Mouse (Mus musculus) MN1 (cell line): ENCODE results near the gene Brd7.

ENCODE experiments used
- DNase-seq: peaks from one replicate; pipeline ENCODE4 v3.0.0-alpha.2; 2016; ENCODE audit warnings: low spot score

Gene Brd7

DNA sequence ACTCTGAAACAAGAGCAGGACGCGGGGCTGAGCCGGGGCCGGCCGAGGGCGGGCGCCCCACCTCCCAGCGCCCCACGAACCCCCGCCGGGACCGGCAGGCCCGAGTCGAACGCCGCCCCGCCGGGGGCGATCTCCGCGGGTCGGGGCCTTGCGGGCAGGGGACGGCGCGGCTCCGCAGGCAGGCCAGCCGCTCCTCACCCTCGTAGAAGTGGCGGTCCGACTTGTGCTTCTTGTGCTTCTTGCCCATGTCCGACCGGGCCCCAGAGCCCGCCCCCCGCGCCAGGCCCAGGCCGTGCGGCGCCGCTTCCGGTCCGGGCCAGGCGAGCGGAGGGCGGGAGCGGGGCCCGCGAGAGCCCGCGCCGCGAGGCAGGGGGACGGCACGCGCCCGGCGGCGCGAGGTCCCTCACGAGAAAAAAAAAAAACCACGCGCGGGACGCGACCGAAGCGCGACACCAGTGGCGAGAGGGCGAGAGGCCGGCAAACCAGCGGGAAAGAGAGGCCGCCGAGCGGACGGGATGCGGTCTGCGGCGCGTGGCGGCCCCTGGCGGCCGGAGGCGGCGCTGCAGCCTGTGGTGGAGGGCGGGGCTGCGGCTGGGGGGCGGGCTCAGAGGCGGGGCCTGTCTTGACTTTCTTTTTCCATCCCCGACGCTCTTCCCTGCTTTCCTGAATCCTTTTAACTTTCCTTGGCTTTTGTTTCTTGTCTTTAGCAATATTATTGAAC, at the start of gene Brd7:
Gene Brd7 (minus strand): TSS at position 487 of the 721 bp plus-strand sequence.
- DNase-seq = peak; percentile 88

DNA sequence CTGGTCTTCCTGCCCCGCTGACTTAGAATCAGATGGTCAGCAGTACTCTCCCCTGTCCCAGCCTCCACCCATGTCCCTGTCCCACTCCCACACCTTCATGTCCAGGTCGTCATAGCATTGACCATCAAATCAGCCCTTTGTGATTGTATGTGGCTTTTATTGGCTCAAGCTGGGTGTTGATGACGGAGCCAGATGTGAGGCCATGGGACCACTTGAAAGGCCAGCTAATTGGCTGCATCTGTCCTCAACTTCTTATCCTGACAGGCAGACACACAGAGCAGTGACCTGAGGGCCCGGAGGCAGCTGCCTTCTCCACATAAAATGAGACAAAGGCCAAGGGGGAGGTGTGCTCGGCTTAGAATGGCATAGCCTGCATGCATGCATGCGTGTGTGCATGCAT, 49.5 kb upstream of the Brd7 start:
- no peak for DNase-seq

DNA sequence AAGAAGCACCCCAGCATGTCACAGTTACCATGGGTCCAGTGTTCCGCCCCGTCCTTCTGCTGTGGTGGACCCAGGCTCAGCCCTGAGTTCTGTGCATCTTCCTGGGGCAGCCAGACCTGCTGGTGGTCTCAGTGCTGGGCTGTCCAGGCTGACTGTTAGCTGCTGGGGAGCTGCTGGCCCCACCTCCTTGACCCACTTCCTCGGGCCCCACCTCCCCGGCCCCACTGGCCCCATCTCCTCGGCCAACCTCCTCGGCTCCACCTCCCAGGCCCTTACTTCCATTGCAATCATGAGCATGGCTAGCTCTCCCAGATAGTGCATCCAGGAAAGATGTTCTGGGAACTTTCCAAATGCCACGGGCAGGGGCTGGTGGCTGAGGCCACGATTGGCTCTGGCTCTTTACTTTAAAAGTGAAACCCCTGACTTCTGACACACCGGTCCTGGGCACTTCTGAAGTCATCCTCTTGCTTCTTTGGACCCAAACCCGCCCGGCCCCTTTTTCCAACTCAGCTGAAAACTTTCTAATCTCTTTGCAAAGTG, 47.5 kb upstream of the Brd7 start:
- DNase-seq = no peak

DNA sequence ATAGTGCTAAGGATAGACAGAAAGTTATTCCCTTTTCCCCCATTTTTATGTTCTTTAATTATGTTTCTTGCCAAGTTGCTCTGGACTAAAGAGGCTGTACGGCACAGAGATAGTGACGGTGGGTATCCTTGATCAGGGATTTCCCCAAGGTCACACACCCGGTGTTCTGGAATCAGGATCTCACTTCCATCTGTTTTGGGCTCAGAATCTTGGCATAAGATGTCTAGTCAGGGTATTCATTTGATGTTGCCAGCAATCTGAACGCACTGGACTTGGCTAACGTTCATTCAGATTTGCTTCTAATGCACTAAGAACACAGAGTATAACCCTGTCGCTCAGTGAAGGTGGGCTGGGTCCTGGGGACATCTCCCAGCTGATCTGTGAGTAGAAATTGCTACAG, 45.7 kb upstream of the Brd7 start:
- no peak for DNase-seq

DNA sequence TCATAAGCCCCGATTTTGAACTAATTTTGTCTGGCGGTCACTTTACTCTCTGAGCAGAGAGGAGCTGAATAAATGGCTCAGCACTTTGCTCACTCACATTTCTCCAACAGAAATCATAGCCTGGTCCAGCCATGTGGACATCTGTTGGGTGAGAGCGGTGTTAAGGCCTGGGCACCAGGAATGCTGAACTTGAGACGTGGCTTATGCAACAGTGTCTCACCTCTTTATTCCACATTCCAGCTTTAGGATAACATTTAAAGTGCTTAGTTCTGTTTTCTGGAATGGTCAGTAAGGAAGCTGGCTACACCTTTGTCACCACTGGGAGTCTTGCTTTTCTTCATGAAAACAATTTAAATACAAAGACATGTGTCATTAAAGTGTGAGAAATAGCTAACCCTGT, 36.1 kb upstream of the Brd7 start:
- DNase-seq = no peak

DNA sequence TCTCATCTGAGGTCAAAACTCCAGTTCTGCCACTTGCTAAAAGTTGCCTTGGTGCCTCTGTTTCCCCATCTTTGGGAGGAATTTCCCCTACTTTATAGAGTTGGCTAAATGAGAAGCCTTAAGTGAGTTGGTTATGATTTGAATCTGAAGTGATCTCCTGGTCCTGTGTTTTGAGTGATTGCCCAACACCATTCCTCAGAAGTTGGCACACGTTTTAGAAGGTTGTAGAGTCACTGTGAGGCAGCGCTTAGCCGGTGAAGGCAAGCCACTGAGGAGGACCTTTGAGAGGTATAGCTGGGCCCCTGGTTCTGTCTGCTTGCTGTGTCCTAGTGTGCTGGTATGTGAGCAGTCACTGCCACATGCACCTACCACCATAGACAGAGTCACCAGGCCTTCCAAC, 31.3 kb upstream of the Brd7 start:
- DNase-seq = no peak

DNA sequence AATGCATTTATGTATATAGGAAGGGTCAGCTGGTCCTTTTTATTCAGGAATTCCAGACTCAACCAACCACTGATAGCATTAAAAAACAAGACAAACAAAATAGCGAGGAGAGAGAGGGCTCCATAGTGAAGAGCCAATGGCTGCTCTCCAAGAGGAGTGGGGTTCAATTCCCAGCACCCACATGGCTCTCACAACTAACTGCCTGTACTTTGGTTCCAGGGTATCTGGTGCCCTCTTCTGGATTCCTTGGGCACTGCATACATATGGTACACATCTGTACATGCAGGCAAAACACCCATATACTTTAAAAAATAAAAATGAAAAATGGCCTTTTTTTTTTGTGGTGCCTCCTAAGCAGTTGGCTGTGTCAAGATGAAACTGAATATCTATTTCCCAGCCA, 28.8 kb upstream of the Brd7 start:
- DNase-seq = no peak

DNA sequence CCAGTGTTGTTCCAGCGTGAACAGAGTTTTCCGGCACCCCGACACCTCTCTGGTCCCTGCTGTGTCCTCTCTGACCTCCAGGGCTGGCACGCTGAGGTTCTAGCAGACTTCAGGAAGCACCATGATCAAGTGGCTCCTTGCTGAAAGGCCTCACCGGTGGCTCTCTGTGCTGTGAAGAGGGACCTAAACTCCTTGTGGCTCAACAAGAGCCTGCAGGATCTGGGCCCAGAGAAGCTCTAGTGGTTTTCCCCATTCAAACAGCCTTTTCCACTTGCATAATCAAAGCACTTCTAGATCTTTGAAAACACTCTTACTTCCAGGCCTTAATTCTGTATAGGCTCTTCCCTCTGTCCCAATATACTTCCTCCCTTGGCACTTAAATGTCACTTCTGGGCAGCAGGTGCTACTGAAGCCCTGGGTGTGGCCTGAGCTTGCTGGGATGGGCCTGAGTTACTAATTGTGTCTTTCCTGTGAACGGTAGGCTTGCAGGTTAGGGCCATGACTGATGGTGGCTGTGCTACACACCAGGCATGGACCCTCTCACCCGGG, 26.8 kb upstream of the Brd7 start:
- no peak for DNase-seq

DNA sequence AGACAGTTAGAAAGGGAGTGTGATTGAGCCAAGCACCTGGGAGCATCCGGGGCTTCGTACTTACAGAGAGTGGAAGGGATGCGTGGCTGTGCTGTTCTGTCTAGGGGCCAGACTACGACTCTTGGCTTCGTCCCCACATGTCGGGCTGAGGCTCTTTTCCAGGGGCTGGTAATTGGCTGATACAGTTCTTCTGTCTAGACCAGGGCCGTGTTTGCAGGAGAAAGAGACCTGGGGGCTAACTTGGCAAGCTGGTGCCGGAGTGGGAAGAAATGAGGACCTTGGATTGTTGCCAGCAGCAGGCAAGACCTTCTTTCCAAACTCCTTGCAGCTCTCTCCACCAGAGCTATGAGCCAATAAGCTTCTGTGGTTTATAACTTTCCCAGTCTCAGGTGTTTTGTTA, 25.9 kb upstream of the Brd7 start:
- no peak for DNase-seq

DNA sequence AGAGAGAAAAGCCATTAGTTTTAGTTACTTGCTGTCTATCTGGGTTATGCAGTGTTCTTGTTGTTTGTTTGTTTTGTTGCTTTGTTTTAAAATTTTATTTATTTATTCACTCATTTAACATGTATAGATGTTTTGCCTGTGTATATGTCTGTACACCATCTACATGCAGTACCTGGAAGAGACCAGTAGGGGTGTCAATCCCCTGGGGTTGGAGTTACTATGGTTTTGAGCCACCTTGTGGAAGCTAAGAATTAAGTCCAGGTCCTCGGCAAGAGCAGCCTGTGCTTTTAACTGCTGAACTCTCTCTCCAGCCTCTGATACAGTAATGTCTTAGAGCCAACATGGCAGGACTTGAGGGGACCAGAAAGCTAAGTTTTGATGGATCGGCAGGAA, 21.2 kb upstream of the Brd7 start:
- DNase-seq = no peak

DNA sequence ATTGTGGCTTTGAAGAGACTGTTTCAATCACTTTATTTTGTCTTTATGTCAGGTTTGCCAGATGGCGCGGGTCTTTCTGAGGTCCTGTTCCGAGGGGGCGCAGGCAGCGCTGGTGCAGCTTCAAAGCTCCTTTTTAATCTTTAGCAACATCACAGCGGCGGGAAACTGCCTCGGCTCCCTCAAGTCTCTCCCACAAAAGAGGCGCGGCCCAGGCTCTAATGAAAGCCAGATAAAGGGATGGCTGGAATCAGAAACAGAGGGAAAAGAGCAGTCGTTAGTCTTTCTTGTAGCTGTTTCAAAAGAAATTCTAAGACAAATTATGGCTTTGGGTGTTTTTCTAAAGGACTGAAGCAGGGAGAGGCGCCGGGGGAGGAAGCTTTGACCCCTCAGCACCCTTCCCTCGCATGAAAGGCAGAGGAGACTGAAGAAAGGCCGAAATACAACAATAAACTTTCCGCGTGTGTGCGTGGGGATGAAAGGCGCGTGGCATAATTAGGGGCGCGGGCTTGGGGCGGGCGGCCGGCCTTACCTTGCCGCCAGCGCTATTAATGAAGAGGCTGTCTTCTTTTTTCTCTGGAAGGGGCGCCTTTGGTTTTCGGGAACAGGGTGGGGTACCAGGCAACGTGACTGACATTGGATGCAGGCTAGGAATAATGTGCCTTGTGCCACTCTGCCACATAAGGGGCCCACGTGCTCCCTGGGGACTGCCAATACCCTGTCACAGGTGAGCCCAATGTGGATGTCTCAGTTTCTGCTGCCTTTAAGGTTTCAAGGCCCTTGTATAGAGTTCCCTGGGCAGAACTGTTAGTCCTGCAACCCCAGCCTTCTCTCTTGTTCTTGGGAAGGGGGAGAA, 20.5 kb upstream of the Brd7 start:
- DNase-seq = no peak

DNA sequence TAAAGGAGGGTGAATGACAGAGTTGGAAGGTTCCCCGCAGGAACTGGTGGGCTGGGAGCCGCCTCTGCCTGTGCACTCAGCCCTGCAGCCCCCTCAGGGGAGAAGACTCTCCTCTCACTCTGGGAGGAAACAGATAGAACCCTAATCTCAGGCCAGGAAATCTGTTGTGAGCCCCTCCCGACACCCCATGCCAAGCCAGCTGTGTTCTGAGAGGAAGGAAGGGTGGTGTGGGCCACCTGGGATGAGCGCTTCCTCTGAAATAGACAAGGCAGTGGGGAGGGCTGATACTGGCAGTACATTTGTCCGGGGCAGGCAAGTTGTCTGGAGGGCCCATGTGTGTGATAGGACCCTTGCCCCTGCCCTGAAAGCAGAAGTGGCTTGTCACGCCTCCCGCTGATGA, 18.5 kb upstream of the Brd7 start:
- DNase-seq = no peak

DNA sequence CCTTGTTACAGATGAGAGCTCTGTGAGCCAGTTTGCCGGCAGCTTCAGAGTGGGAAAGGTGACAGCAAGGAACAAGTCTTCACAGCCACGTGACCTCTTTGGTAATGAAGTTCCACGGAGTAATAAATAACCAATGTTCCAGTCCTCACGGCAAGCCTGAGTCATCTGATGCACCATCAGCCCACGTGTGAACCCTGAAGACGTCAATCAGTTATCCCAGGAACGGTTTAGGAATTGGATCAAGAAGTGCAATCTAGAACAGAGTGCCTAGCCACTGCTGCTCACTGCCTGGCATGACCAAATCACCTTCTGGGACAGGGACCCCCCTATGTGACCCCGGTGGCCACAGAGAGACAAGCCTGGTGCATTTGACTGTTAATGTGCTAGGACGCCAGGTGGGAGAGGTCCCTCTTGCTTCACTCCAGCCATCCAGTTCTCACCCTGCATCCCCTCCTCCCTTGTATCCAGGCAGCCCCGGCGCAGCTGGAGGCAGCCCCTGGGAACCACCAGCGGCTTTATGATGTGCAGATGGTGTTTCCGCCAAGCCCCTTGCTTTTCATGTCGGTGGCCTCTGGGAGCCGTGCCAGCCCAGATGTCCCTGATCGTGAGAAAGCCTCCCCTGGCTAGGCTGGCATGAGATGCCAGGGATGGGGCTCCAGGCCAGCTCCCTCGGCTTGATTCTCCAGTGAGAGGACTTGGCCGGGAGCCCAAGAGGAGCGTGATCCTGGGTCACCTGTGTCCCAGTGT, 15.0 kb upstream of the Brd7 start:
- DNase-seq = peak; percentile 83

DNA sequence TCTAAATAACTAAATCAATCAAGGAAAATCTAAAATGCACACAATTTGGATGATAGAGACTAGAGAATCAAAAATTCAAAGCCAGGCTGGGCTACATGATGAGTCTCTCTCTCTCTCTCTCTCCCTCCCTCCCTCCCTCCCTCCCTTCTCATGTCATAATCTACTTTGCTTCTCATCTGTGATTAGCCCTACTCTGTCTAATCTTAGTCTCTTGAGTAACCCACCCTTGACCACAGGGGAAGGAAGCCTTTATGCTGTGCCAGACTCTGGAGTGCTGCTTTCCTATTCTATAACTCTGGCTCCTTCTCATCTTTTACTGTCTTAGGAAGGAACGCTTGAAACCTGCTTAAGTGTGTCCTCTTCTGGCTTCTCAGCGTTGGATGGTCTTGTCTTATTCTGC, 9.5 kb upstream of the Brd7 start:
- no peak for DNase-seq

DNA sequence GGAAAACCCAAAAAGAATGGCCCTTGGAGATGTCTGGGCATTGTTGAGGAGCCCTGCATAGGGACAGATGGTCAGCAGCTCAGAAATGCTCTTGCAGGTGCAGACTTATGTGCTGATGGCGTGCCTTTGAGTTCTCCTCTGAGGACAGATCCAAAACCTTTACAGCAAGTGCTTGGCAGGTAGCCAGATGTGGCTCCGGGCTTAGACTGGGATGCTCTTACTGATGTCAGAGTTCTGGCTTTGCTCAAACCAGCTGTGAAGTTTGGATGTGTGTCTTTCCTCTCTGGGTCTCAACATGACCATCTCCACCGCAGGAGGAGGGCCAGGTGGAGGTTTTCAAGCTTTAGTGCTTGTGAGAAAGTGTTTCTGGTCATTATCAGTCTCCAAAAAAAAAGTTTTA, 7.8 kb upstream of the Brd7 start:
- peak; percentile 66 for DNase-seq

DNA sequence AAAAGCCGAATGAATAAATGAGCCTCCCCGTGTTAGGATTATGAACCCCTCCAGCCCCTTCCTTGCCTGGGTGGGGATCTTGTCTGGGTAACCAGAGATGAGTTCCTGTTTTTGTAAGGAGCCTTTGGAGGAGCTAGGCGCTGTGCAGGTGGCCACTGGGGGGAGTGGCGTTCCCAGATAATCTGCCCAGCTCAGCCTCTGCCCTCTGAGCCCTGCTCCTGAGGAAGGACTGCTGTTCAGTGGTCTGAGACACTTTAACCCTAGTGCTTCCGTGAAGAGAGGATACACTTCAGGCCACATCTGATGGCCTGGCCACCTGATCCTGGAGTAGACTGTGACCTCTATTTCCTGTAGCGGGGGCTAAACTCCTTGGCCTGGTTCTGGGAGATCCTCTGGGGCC, 7.2 kb upstream of the Brd7 start:
- peak; percentile 30 for DNase-seq

DNA sequence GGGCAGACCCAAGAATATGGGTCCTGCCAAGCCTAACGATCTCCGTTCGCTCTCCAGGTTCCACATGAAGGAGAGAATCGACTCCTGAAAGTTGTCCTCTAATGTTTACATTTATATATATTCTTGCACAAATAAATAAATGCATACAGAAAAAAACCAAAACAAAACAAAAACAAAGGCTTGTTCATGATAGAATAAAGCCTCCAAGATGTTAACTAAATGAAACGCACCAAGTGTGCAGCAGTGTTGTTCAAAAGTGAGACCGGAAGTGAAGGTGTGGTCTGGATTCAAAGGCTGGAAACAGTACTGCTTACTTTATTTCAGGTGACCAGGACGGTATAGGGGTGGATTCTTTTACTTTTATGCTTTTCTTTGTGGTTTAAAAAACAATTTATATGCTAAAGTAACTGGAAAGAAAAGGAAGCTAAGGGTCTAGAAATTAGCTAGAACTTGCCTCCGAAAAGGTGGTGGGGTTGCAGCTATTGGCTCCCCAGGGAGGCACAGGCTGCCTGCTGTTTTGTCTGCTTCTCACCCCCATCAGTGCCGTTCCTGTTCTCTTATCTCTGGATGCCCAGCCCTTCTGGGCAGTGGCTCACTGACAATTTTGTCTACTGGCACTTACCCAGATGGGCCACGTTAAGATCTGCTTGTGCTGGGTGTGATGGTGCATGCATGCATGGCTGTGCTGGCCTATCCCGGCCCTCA, 604 bp upstream of the Brd7 start:
- peak; percentile 58 for DNase-seq

DNA sequence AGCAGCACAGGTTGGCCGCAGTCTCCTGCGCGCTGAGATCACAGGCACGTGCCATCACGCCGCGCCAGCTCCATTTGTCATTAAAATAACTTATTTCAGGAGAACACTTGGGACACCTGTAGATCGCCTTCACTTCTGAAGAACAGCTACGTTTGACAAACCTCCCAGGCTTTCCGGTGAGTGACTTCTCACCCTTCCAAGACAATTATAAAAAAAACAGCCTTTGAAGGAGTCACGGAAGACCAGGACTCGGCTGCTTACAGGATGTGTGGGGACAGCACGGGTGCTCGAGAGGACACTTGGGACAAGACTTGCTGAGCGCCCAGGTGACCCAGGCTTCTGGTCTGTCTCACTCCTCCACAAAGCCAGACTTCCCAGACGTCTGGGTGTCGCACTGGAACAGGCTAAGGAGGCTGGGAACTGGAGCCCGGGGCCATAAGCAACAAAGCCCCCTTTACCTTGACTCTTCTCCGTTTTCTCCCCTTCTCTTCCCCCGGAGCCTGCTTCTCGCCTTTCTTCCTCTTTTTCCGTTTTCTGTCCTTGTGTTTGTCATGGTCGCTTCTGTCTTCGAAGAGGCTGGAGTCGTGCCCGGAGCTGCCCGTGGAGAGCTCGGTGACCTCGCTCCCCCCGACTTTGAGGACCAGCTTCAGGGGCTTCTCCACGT, 818 bp downstream of the Brd7 start:
- DNase-seq = peak; percentile 49

DNA sequence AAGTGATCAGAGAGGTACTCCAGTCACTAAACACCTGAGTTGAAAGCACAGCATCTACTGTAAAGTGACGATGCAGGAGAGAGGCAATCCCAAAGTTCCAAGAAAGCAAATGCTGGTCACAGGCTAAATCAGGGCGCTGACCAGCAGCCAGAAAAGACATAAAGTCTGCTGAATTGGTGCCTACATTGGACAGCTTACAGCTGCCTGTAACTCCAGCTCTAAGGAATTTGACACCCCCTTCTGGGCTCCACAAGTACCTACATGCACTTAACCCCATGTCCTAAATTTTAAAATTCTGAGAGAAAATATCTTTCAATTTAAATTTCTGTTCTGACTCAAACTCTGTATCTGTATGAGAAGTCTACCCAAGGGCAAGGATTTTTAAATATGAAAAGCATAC, 2.0 kb downstream of the Brd7 start:
- DNase-seq = peak; percentile 55

DNA sequence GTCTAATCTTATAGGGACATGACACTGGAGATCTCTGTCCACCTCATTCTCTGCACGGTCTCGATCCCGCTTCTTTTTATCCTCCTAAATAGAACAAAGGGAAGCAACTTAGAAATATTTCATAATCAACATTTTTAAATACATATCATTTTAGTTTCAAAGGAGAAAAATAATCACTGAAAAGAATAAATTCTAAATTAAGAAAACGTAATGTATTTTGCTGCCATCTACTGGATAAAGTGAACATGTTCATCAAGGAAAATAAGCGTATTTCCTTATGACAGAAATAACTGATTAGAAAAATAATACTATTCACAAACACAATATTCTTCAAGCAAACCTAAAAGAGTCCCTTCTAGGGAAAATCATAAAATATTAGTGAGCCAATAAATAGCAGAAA, 4.0 kb downstream of the Brd7 start:
- DNase-seq = peak; percentile 46
